Mouse (Mus musculus) frontal cortex, adult 2 months (tissue): ENCODE data around the gene Cldn15. TPM values are rescaled to one million over a fixed set of nuclear protein-coding genes. Genes with fewer than 3 reads are reported as not detected.
"Not testable (repeated sequence)": the region's sequence is repeated elsewhere in the genome, so short reads cannot be mapped to it uniquely, and the experiment has no call there.

Experiments
- DNase-seq, 2 experiments: peaks; one replicate each; pipeline ENCODE4 v3.0.0; 2022; ENCODE audit warnings: low spot score in 1 of 2; ENCODE audit errors: extremely low spot score in 1 of 2
- polyA plus RNA-seq: library from polyadenylated mRNA; depleted of rRNA; stranded (reverse); fragments of >200 nt; gene quantifications from 2 replicates; pipeline ENCODE4 v1.2.3, GENCODE M21; 2012

Gene Cldn15
- polyA plus RNA-seq, 1 experiment, result 0.12 TPM

GRCm38 (mm10) chr5:136947874-136948273 lies 18.5 kb upstream of the Cldn15 start:
- no peak for DNase-seq

GRCm38 (mm10) chr5:136949551-136950336 lies 16.7 kb upstream of the Cldn15 start:
- DNase-seq, result not testable (repeated sequence)

DNA sequence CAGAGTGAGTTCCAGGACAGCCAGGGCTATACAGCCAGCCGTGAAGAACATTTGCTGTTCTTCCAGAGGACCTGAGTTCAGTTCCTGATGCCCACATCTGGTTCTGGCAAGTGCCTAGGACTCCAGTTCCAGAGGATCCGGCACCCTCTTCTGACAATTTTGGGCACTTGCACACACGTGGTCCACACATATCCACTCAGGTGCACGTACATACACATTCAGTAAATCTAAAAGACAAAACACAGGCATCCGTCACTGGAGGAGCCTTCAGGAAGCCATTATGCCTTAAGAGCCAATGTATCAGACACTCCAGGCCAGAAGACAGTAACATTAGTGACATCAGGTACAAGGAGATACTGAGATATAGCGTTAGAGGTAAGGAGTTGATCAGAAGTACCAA lies 15.9 kb upstream of the Cldn15 start:
- DNase-seq, result no peak

GRCm38 (mm10) chr5:136952153-136952552 lies 14.3 kb upstream of the Cldn15 start:
- DNase-seq, result no peak

DNA sequence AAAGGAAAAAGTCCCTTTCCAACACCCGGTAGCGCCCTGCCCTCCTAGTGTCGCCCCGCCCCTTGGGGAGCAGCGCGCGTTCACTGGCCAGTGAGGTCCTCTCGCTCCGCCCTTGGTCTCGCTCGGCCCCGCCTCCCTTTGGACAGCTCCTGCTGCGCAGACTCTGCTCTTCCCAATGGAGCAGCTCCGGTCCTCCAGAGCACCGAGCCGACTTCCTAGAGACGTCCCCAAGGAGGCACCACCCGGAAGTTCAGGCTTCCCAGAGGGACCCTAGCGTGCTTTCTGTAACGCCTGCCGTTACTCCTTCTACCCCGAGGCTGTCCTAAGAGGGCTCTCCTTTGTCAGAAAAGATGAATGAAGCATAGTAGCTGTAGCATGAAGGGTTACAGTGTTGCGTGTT lies 13.4 kb upstream of the Cldn15 start, which contains the start of gene Fis1:
Gene Fis1, plus strand, starts transcription at position 261 of the 400 bp plus-strand sequence.
- peak; percentile 93 to 98 for DNase-seq

- DNase-seq, result peak in 1 of 2 experiments; percentile 59
Measured at GRCm38 (mm10) chr5:136953440-136953951, 12.9 kb upstream of the Cldn15 start.

DNA sequence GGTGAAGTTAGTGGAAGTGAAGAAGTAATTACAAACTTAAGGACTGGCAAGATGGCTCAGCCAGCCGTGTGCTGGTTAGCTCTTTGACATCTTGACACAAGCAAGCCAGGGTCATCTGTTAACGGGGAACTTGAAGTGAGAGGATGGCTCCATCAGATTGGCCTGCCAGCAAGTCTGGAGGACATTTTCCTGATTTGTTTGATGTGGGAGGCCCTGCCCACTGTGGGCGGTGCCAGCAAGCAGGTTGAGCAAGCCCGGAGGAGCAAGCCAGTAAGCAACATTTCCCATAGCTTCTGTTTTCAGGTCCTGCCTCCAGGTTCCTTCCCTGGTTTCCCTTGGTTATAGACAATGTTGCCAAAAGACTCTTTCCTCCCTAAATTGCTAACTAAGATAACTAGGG lies 10.8 kb upstream of the Cldn15 start:
- DNase-seq, result no peak

GRCm38 (mm10) chr5:136957250-136957649 lies 9.2 kb upstream of the Cldn15 start:
- no peak for DNase-seq

GRCm38 (mm10) chr5:136958991-136959605 lies 7.3 kb upstream of the Cldn15 start:
- DNase-seq, result no peak

- no peak for DNase-seq
Measured at GRCm38 (mm10) chr5:136960053-136960452, 6.4 kb upstream of the Cldn15 start.

- DNase-seq, result peak in 1 of 2 experiments; percentile 27
Measured at GRCm38 (mm10) chr5:136961334-136961982, 5.0 kb upstream of the Cldn15 start.

GRCm38 (mm10) chr5:136961983-136962461 lies 4.4 kb upstream of the Cldn15 start:
- DNase-seq, result peak; percentile 86 to 91

GRCm38 (mm10) chr5:136962501-136962900 lies 3.9 kb upstream of the Cldn15 start:
- DNase-seq, result peak; percentile 55 to 87

- DNase-seq, result no peak
Measured at GRCm38 (mm10) chr5:136962966-136963540, 3.4 kb upstream of the Cldn15 start.

- DNase-seq, result no peak
Measured at GRCm38 (mm10) chr5:136965210-136965609, 1.2 kb upstream of the Cldn15 start.

GRCm38 (mm10) chr5:136965686-136966085 lies 730 bp upstream of the Cldn15 start:
- DNase-seq, result no peak

DNA sequence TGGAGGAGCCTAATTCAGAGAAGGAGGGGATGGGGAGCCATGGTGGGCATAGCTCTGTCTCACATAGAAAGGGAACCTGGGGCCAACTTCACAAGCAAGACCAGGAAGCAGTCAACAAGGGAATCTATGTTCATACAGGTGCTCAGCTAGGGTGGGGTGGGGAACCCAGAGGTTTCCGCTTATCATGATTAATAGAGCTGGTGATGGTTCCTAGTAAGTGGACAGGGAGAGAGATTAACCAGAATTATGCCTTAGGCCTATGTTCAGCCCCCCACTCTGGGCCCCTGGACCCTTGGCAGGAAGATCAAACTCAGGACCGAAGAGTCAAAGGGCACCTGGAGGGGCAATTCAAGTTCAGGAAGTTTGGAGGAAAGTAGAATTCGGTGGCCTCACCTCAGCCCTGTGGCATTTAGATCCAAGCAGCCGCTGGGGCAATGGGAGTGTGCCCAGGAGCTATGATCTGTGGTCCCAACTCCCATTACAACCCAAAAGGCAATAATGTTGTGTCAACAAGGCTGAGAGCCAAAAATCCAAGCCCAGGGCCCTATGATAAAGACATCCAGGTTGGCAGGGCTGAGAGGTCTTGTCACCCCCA lies 542 bp downstream of the Cldn15 start:
- no peak for DNase-seq

DNA sequence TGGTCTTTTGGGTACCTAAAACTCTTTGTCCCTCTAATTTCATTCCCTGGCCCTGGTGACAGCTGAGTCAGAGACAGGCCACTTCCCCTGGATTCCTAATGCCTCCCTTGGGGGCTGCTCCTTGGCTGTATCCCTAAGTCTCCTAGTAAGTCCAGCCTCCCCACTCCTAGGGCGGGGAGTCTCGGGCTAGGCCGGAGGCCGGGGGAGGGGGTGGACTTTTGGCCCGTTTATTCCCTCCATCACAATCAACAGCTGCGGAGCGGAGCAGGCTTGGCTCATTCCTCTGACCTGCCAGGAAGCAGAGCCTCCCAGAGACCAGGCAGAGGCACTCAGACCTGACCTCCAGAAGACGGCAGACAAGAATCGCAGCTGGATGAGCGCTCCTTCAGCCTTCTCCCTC lies 1.2 kb downstream of the Cldn15 start:
- no peak for DNase-seq

DNA sequence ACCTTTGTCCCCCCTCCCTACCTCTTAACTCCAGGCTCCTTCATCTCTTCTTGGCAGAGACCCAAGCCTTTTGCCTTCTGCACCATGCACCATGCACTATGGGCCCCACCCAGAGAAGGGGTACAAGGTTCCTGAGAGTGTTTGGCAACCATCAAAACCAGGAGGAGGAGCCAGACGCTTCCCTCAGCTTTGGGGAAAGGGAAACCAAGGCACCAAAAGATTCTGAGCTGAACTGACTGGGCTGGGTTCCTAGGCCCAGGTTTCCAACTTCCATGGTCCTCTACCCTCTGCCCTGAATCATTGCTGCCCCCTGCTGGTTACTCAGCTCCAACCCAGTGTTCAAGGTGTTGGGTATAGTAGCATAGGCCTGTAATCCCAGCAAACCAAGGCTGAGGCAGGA lies 4.3 kb downstream of the Cldn15 start:
- peak in 1 of 2 experiments; percentile 78 for DNase-seq

- DNase-seq, result no peak
Measured at GRCm38 (mm10) chr5:136973670-136974069, 7.3 kb downstream of the Cldn15 start.
